Mouse (Mus musculus) hindbrain, postnatal 0 days (tissue): ENCODE measurements at regions not wholly inside any gene's neighbourhood (a gene's known extent, or its start where the extent isn't known, plus 50 kb on each side); places are given as distances from the start of the nearest gene placed in this dataset.

ENCODE experiments used
- ATAC-seq: fragments of 200-750 bp; cut with Nextera tagmentation; 2 replicates; pipeline ENCODE4 v1.8.0; 2017; ENCODE audit warnings: mild to moderate bottlenecking, moderate TSS enrichment, moderate library complexity
- DNase-seq: peaks from one replicate; pipeline ENCODE4 v3.0.0-alpha.2; 2015; ENCODE audit warnings: low spot score
- H3K27ac ChIP-seq: fragments of 300-500 bp; sonication (generic); 2 replicates; pipeline ENCODE4 v1.5.1; 2014; ENCODE audit warnings: mild to moderate bottlenecking
- H3K27me3 ChIP-seq: fragments of 300-500 bp; sonication (generic); 2 replicates; pipeline ENCODE4 v1.6.1; 2014; ENCODE audit warnings: low read length, mixed read lengths; ENCODE audit not compliant: insufficient read depth
- H3K36me3 ChIP-seq: fragments of 300-500 bp; sonication (generic); 2 replicates; pipeline ENCODE4 v1.6.1; 2014; ENCODE audit warnings: low read length, mixed read lengths; ENCODE audit not compliant: insufficient read depth
- H3K4me1 ChIP-seq: fragments of 300-500 bp; sonication (generic); 2 replicates; pipeline ENCODE4 v1.6.1; 2014; ENCODE audit warnings: antibody characterized with exemption, low read length, mixed read lengths; ENCODE audit not compliant: insufficient read depth
- H3K4me2 ChIP-seq: fragments of 300-500 bp; sonication (generic); 2 replicates; pipeline ENCODE4 v1.6.1; 2014; ENCODE audit warnings: low read depth, mild to moderate bottlenecking, low read length, moderate library complexity, mixed read lengths
- H3K4me3 ChIP-seq: fragments of 300-500 bp; sonication (generic); 2 replicates; pipeline ENCODE4 v1.5.1; 2014; ENCODE audit warnings: low read length
- H3K9ac ChIP-seq: fragments of 300-500 bp; sonication (generic); replicated peaks from 2 replicates; pipeline ENCODE4 v1.6.1; 2014; ENCODE audit warnings: mild to moderate bottlenecking, low read length, moderate library complexity, mixed read lengths
- H3K9me3 ChIP-seq: fragments of 300-500 bp; sonication (generic); 2 replicates; pipeline ENCODE4 v1.6.1; 2016; ENCODE audit warnings: low read length, mixed read lengths
- CTCF ChIP-seq: IDR thresholded peaks from 2 replicates; pipeline ENCODE4 v1.5.1; 2016; ENCODE audit warnings: antibody characterized with exemption, control low read depth, low read depth
- WGBS: fragments of 180-500 bp; shearing (Covaris S2); extraction: QIAGEN DNeasy Blood & Tissue Kit; methylation state at CpG from one replicate; pipeline ENCODE4 v1.1.7; 2014; 5-methylcytosine and 5-hydroxymethylcytosine counted together

DNA sequence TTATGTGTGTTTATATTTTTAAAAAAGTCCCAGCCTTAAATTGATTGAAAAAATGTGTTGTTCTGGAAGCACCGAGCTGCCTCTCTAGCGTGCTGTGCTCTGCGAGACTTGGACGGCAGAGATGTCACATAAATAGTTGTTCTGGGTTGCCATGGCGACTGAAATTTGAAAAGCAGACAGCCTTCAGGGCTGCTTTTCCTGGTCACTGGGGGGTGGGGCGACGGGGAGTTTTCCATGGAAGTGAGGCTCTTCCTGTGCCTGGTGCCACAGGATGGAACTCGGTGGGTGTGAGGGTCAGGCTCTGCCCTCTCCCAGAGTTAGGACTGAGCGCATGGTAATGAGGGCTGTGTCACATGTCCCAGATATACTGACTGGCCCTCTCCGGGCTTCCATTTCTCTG is 84.7 kb upstream of the Gm26897 start:
- TF ChIP-seq CTCF = no peak
- 6% methylated on average over 10 of the region's 10 CpGs for WGBS
- H3K4me2 ChIP-seq = no peak overlapping the region

GRCm38 (mm10) chr5:111652472-111652871 is 81.3 kb upstream of the Gm26897 start:
- no peak overlapping the region for H3K27ac ChIP-seq
- H3K4me3 ChIP-seq = no peak overlapping the region
- 15% methylated on average over 2 of the region's 2 CpGs for WGBS
- no peak overlapping the region for H3K9ac ChIP-seq
- ATAC-seq (no peak), DNase-seq (no peak)
- H3K9me3 ChIP-seq = no peaks in the 10 kb centered on the region
- no peak overlapping the region for H3K4me2 ChIP-seq
- no peaks in the 10 kb centered on the region for H3K27me3 ChIP-seq
- no peaks in the 10 kb centered on the region for H3K36me3 ChIP-seq
- H3K4me1 ChIP-seq = peaks cover 10% of the 10 kb centered on the region
- TF ChIP-seq CTCF = no peak

More for the DNA sequence above, 84.7 kb upstream of the Gm26897 start:
- no peak overlapping the region for H3K27ac ChIP-seq
- no peak overlapping the region for H3K4me3 ChIP-seq
- H3K27me3 ChIP-seq = no peaks in the 10 kb centered on the region
- no peak overlapping the region for H3K9ac ChIP-seq
- no peaks in the 10 kb centered on the region for H3K9me3 ChIP-seq
- H3K36me3 ChIP-seq = no peaks in the 10 kb centered on the region
- peaks cover 10% of the 10 kb centered on the region for H3K4me1 ChIP-seq
- DNase-seq = peak; percentile 85
- peak; percentile 66 for ATAC-seq

- Histone ChIP-seq H3K4me1 (peaks cover 16% of the 10 kb centered on the region), H3K4me3 (no peak overlapping the region), H3K9ac (no peak overlapping the region), H3K9me3 (no peaks in the 10 kb centered on the region), H3K27ac (no peak overlapping the region), H3K27me3 (no peaks in the 10 kb centered on the region), H3K4me2 (no peak overlapping the region), H3K36me3 (no peaks in the 10 kb centered on the region)
- WGBS = 65% methylated on average over 2 of the region's 2 CpGs
- no peak for DNase-seq
- ATAC-seq = no peak
- TF ChIP-seq CTCF = no peak
Measured at GRCm38 (mm10) chr5:111656436-111656835, 77.3 kb upstream of the Gm26897 start.

- Histone ChIP-seq H3K9ac (no peak overlapping the region), H3K27ac (no peak overlapping the region), H3K4me2 (no peak overlapping the region), H3K4me3 (no peak overlapping the region), H3K9me3 (no peaks in the 10 kb centered on the region), H3K4me1 (peaks cover 18% of the 10 kb centered on the region; the same call in 1 of the 2 replicates), H3K27me3 (no peaks in the 10 kb centered on the region), H3K36me3 (no peaks in the 10 kb centered on the region)
- 58% methylated on average over 3 of the region's 3 CpGs for WGBS
- no peak for TF ChIP-seq CTCF
- DNase-seq = no peak
- no peak for ATAC-seq
Measured at GRCm38 (mm10) chr5:111657759-111658429, 75.8 kb upstream of the Gm26897 start.

DNA sequence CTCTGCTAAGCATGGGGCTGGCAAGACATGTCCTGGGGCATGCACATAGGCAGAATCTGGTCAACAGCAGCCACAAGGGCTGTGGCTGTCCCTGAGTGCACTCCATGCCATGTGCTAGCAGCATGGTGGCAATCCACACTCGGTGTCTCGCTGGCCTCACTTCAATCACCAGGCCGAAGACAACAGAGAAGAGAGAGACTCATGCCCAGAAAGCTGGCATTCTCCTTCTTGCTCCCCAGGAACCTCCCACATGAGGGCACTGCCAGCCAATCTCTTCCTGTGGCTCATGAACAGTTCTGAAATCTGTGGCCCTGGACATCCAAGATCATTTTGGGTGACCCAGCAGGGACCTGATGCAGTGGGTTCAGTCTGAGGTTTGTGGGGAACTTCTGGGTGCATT is 74.5 kb upstream of the Gm26897 start:
- no peak for TF ChIP-seq CTCF
- Histone ChIP-seq H3K27ac (no peak overlapping the region), H3K9ac (no peak overlapping the region), H3K36me3 (no peaks in the 10 kb centered on the region), H3K27me3 (no peaks in the 10 kb centered on the region), H3K9me3 (no peaks in the 10 kb centered on the region), H3K4me3 (no peak overlapping the region), H3K4me1 (peaks cover 18% of the 10 kb centered on the region; the same call in 1 of the 2 replicates), H3K4me2 (no peak overlapping the region)
- DNase-seq (peak; percentile 60), ATAC-seq (no peak)
- WGBS = 47% methylated on average over 3 of the region's 3 CpGs

- Histone ChIP-seq H3K9me3 (no peaks in the 10 kb centered on the region), H3K27ac (peak overlapping the region; percentile 66), H3K36me3 (no peaks in the 10 kb centered on the region), H3K4me3 (no peak overlapping the region), H3K4me1 (peaks cover 18% of the 10 kb centered on the region; the same call in 1 of the 2 replicates), H3K4me2 (peak overlapping the region; percentile 22; the same call in 1 of the 2 replicates), H3K9ac (0 out of 2 replicates have a peak overlapping the region, but pooled peaks have one; percentile 15), H3K27me3 (no peaks in the 10 kb centered on the region)
- ATAC-seq (peak; percentile 81), DNase-seq (peak; percentile 86)
- WGBS = 21% methylated on average over 10 of the region's 10 CpGs
- no peak for TF ChIP-seq CTCF
Measured at GRCm38 (mm10) chr5:111660447-111660846, 73.3 kb upstream of the Gm26897 start.

DNA sequence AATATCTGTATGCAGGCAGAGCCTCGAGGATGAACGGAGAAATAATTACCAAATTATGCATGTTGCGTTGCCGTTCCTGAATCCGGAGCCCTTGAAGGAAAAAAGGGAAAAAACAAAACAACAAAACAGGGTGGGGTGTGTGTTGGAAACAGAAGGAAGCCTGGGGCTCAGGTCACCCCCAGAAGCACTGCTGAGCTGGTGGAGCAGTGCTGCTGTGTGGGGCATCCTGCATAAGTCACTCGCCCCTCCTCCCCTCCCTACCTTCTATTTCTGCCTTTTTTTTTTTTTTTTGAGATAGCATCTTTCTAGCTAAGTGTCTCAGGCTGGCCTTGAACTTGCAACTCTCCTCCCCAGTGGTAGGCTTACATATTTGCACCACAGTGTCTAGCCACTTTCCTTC is 72.8 kb upstream of the Gm26897 start:
- Histone ChIP-seq H3K27ac (peak overlapping the region; percentile 66), H3K9ac (no peak overlapping the region), H3K9me3 (no peaks in the 10 kb centered on the region), H3K36me3 (no peaks in the 10 kb centered on the region), H3K4me1 (peaks cover 18% of the 10 kb centered on the region; the same call in 1 of the 2 replicates), H3K27me3 (no peaks in the 10 kb centered on the region), H3K4me2 (peak overlapping the region; percentile 22; the same call in 1 of the 2 replicates), H3K4me3 (no peak overlapping the region)
- DNase-seq (peak; percentile 37), ATAC-seq (no peak)
- WGBS = 23% methylated on average over 5 of the region's 6 CpGs
- no peak for TF ChIP-seq CTCF
